Mouse (Mus musculus) urinary bladder, postnatal 36 days (tissue): Measurements from ENCODE around the gene Ifit1bl1.
A peak's percentile ranks its signal among the peaks of the same experiment; 100 is the strongest.
"Not testable (repeated sequence)": the region's sequence is repeated elsewhere in the genome, so short reads cannot be mapped to it uniquely, and the experiment has no call there.

Experiments
- DNase-seq, 2 experiments: peaks; one replicate each; pipeline ENCODE4 v3.0.0; 2022; ENCODE audit warnings: low spot score in 2 of 2, mixed read lengths in 1 of 2

Ifit1bl1 gene

DNA sequence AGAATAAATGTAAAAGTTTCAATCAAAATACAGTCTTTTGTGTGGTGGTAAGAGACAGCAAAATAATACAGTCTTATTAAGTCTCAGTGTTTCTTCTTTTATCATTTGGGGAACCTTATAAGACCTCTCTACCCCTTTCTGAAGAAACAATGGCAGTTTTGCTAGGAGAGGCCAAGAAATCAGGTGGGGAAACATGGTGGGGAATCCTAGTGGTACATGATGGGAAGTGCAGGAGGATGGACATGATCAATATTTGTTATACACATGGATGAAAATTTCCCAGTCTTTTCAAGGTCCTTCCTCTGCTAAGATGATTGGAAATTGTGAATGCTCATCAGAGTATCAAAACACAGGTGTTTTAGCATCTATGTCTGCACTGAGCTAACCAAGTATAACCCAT lies 12.8 kb downstream of the Ifit1bl1 start:
- no peak for DNase-seq

DNA sequence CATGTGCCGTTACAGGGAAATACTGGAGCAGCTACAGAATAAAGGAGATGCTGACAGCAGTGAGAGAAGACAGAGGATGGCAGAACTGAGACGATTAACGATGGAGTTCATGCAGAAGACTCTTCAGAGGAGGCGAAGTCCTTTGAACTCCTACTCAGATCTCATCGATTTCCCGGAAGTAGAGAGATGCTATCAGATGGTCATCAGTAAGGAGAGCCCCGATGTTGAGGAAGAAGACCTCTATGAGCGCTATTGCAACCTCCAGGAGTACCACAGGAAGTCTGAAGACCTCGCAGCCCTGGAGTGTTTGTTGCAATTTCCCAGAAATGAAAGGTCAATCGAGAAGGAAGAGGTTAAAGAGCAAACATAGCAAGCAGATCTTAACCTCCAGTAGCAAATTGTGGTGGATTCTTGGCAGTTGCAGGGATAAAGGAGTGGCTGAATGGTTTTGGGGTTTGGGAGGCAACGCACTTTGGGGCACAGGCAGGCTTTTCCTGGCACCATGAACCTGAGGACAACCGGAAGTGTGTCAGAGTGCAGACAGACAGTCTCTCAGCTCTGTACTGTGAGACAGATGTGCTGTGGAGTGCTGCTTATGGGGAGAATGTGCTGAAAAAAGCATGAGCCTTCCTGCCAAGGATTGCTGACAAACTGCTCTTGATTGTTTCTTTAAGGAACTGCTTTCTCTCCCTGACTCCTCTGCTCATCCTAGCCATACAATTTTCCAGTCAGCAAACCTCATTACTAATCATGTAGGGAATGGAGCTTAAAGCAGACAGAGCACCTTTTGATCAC lies 13.7 kb downstream of the Ifit1bl1 start:
- not testable (repeated sequence) for DNase-seq

DNA sequence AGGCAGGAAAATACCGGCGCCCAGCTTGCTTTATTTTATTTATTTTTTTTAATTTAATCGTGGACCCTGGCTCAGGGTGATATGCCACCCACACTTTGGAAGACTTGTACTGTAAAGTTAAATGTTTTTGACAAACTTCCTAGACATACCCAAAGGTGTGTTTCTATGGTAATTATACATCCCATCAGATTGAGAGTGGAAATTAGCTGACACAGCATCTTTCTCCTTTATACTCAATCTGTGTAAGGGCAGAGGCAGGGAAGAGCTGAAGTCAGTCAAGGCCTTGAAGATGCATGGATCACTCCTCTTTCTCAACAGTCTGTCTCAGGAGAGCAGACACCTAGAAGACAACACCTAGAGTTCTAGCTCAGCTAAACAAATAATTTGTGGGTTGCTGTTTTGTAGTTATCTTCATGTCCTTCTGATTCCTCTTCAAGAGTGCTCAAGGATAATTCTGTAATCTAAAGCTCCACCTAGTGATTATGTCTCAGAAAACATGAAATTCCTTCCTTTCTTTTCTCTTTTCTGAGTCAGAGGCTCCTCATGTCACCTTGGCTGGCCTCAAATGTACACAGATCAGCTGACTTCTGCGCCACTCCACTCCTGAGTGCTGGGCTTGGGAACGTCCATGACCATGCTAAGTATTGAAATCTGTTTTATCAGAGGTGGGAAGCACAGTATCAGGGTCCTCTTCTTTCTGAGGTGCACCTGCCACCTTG lies 15.9 kb downstream of the Ifit1bl1 start:
- DNase-seq, result not testable (repeated sequence)

DNA sequence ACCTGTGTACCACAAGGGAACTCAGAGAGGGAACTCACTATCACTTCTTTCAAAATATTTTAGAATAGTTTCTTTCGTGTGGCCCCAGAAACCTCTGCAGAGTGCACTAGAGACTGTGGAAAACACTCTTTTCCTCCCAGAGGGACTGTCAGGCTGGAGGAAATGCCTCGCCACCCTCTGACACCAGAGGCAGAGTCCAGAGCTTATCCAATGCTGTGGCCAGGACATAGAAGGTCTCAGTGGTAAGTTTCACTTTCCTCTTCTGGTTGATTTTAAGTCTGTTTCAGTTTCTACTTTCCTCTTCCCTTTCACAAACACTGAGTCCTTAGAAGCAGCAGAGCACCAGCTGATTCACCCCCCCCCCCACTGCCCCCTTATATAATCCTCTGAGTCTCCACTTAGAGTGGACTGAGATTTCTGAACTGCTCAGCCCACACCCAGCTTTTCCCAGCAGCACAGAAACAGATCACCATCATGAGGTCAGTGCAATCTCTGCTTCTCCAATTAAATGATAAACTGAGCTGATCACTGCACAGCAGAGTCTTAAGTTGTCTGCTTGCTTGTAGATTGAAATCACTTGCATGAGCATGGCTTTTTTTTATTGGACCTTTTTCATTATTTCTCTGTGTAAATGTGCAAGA lies 18.5 kb downstream of the Ifit1bl1 start, which contains the start of gene Ifit3:
Gene Ifit3 (plus strand): TSS at position 406 of the 641 bp plus-strand sequence.
- DNase-seq, result peak in 1 of 2 experiments; percentile 24

GRCm38 (mm10) chr19:34582696-34583095 lies 19.1 kb downstream of the Ifit1bl1 start:
- not testable (repeated sequence) for DNase-seq

DNA sequence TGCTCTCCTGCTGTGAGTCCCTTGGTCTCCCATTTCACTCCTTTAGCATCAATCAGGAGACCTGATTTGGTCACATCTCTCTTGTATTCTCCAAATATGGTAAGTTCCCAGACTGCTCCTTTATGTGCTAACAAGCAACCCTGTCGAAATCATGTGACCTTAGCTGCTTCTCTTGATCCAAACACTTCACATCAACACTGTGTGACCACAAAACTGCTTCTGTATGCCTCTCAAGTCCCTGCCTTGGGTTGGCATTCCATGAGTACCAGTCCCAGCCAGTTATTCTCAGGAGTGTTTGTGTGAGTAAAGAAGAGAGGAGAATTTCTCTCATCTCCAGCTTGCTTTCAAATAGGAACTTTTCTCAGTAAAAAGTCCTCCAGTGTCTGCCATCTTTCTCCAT lies 24.6 kb downstream of the Ifit1bl1 start:
- DNase-seq, result no peak

- no peak for DNase-seq
Measured at GRCm38 (mm10) chr19:34573650-34574049, 28.1 kb downstream of the Ifit1bl1 start.

DNA sequence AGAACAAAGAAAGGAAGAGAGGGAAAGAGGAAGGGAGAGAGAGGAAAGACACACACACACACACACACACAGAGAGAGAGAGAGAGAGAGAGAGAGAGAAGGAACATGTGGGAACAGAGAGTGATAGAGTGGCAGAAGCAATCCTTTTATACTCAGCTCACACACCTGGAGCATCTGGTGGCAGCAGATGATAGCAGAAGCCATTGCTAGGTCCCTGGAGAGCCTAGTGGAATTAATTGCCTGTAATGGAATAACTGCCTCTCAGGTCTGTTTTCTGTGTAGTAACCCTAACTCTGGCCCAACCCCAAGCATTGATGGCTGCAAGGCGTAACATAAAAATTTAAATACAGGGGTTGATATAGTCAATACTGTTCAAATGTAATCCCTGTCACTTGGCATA lies 30.7 kb downstream of the Ifit1bl1 start:
- no peak for DNase-seq

DNA sequence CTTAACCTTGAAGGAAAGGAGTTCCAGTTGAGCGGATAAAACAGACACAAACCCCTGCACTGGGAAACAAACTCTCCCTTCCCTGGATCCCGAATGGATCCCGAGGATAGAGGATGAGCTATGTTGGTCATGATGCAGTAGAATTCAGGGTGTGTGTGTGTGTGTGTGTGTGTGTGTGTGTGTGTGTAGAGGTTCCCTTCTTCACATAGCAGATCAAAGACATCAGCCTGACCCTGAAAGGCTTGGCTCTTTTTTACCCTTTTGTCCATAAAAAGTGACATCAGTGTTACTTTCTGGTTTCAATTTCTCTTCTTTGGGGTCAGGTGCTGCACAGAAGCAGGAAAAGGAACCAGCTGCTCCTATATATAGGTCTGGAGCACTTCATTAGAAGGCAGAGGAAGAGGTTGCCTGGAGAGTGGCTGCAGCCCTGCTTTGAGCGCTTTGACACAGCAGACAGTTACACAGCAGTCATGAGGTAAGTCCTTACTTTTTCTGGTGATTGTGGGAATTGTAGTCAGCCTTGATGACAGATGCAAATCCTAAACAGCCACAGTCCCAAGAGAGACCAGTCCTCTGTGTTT lies 31.8 kb downstream of the Ifit1bl1 start:
- no peak for DNase-seq

DNA sequence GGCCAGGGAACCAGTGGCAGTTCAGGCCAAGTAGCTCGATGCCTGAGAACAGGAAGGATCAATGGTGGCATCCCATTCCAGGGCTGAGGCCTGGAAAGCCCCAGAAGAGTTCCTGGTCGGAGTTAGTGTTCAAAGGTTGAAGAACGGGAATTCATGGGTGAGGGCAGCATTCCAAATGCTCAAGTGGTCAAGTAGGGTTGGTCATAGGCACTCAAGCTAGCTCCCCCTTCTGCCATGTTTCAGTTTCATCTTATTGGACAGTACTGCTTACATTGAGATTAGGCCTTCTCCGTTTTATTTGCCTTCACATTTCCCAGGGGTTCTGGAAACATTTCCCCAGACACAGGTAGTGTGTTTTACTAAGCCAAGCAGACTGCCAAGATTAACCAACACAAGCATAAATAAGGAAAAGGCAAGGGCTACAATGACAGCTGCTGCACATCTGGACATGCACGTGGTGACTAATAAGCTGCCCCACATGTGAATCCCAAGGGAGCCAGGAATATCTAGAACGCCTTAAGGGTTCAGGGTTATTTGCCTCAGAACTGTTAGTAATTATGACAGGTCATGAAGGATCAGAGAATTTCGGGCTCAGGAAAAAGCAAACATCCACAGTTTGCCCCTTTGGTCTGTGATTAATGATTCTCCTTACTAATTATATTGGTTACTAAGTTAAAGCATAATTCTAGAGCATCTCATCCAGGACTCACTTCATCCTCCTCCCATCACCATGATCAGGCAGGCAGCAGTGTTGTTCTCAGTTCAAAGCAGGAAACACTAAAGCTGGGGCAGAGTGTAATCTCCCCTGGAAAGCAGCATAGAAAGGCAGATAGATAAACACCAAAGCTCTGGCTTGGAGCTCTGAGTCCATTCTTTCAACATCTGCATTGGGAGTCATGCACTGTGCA lies 32.5 kb downstream of the Ifit1bl1 start:
- no peak for DNase-seq

DNA sequence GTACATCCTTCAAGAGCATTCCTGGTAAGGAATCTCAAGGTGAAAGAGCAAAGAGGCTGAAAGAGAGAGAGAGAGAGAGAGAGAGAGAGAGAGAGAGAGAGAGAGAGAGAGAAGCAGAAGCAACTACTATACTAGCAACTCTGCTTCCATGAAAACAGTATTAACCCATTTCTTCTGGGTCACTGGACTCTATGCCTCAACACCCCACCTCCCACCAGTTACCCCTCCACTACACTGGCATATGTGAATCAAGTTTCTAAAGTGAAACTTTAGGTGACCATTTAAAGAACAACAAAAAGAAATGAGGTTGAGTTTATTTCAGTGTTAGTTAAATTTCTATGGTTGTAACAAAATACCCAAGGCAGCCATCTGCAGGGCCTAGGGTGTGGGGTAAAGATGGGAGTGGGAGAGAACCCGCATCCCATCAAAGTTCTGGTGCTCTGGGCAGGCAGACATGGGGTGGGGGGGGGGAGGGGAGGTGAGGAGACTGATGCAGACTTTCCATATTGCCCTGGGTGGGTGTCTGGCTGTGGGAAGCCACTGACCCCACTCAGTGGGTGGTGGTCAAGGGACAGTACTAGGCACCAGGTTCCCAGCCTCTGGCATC lies 35.5 kb downstream of the Ifit1bl1 start:
- DNase-seq, result no peak

GRCm38 (mm10) chr19:34562556-34562955 lies 39.2 kb downstream of the Ifit1bl1 start:
- no peak for DNase-seq

GRCm38 (mm10) chr19:34556621-34557020 lies 45.1 kb downstream of the Ifit1bl1 start:
- DNase-seq, result peak; percentile 17 to 20

DNA sequence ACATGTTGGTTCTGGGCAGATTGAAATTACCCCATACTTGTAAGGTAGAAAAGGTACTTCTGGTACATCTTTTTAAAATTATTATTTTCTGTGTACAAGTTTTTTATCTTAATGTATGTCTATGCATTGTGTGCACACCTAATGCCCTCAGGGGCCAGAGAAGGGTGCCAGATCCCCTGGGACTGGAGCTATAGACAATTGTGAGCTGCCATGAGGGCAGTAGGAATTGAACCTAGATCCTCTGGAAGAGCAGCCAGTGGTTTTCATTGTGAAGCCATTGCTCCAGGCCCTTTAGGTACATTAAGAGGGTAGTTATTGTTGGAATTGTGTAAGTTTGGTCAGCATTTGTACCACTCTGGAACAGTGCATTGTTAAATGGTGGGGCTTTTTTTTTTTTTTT lies 47.7 kb downstream of the Ifit1bl1 start:
- no peak for DNase-seq

DNA sequence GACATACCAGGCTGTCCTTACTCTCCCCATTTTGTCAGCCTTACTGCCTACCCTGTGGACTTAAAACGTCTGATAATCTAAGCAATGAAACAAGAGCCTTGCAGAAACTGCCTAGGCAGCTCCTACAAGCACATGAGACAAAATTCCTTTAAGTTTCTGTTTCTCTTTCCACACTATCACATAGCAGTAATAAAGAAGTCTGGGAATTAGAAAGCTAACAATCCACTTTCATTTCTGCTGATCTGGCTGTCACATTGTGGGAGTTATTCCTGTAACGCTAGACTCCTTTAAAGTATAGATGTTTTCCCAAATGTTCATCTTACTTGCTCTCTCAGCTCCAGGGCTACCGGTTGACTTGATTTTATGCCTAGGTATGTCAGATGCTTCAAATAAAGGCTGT lies 48.2 kb downstream of the Ifit1bl1 start:
- no peak for DNase-seq

DNA sequence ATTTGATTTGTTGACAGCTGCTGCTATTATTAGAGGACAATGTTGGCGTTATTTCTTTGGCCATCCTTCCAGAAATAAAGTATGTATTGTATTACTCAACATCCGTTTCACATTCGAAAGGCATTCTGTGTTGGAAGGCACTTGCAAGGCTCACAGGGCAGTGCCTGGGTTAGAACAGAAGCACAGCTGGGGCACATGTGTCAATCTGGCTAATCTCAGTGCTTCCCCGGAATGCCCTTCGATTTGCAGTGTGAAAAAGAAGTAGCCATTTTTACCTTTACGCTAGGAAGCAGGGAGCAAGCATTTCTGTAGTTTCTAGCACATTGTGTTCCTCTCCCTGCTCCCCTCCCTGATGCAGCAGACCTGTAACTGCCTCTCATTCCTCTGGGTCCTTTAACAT lies 48.7 kb downstream of the Ifit1bl1 start:
- DNase-seq, result no peak

DNA sequence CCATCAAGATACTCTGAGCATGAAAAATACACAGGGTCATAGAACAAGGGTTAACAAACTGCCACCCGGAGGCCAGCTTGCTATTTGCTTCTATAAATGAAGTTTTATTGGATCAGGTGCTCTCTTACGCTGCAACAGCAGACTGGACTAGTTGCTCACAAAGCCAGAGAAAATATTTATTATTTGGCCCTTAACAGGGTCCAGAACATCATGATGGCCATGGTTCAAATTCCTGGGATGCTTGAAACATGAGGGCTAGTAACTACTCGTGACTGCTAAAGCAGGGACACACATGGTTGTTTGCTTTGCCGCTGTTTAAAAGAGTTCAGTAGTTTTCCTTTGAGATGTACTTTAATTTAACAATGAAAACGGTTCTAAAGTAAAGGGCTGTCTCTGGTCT lies 49.8 kb downstream of the Ifit1bl1 start:
- DNase-seq, result no peak

GRCm38 (mm10) chr19:34550534-34551223 lies 51.1 kb downstream of the Ifit1bl1 start, which contains the start of gene Ifit2:
Gene Ifit2 (plus strand): TSS chr19:34550694.
- peak; percentile 52 to 70 for DNase-seq

- no peak for DNase-seq
Measured at GRCm38 (mm10) chr19:34550205-34550533, 51.6 kb downstream of the Ifit1bl1 start.

DNA sequence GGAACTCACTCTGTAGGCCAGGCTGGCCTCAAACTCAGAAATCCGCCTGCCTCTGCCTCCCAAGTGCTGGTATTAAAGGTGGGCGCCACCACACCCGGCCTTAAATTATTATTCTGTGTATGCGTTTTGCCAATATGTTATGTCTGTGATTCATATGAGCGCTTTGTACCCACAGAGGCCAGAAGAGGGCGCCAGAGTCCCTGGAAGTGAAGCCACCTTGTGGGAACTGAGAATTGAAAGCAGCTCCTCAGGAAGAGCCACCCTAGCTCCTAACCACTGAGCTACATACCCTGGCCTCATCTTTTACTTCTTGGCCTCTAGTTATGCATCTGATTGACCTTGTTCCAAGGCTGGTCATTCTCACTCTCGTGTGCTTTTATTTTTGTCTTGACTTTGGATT lies 53.8 kb downstream of the Ifit1bl1 start:
- peak; percentile 62 to 77 for DNase-seq
